Mouse (Mus musculus) embryonic fibroblast, embryonic 13.5 days (primary cell): ENCODE data around the gene Gm28048.

Experiments used
- CTCF ChIP-seq: IDR thresholded peaks from 2 replicates; pipeline ENCODE4 v1.5.1; 2011; ENCODE audit warnings: mild to moderate bottlenecking, control low read depth, low read length, moderate library complexity, borderline replicate concordance; ENCODE audit not compliant: insufficient read depth
- POLR2A ChIP-seq: IDR thresholded peaks from 2 replicates; pipeline ENCODE4 v1.6.1; 2011; ENCODE audit warnings: low read depth, mild to moderate bottlenecking, control low read depth, low read length, moderate library complexity

- TF ChIP-seq POLR2A (no peak), CTCF (no peak)
These were observed 113.3 kb downstream of the Gm28048 start for GRCm38 (mm10) chr11:22868582-22868981.
